Mouse (Mus musculus) olfactory bulb, adult 2 months (tissue): Measurements from ENCODE around the gene Tulp2.
A peak's percentile ranks its signal among the peaks of the same experiment; 100 is the strongest.

Source experiments
- CTCF ChIP-seq: fragments of 200-500 bp; IDR thresholded peaks from 2 replicates; pipeline ENCODE4 v1.5.1; 2012; ENCODE audit warnings: low read depth, mild to moderate bottlenecking, low read length, moderate library complexity; ENCODE audit not compliant: insufficient read depth
- POLR2A ChIP-seq: fragments of 200-500 bp; IDR thresholded peaks from 2 replicates; pipeline ENCODE4 v1.6.1; 2012; ENCODE audit warnings: mild to moderate bottlenecking, low read depth, low read length, moderate library complexity; ENCODE audit not compliant: insufficient read depth

GRCm38 (mm10) chr7:45524841-45525621, 43.4 kb downstream of the Tulp2 start:
- no peak for TF ChIP-seq CTCF
- 0 out of 2 replicates have a peak, but pooled peaks have one; percentile 23 for TF ChIP-seq POLR2A
